Mouse (Mus musculus): ENCODE results near the gene Hlcs. TPM values are rescaled to one million over a fixed set of nuclear protein-coding genes. Genes with fewer than 3 reads are reported as not detected.

The Hlcs gene
- polyA plus RNA-seq, 1 experiment from 2014 or later: 11.9 TPM

- no peaks in the 10 kb centered on the region for H3K9me3 ChIP-seq
- no peak overlapping the region for H3K4me3 ChIP-seq (replicated peaks)
- H3K27me3 ChIP-seq: no peaks in the 10 kb centered on the region
- H3K27ac ChIP-seq: no peak overlapping the region
- no peaks in the 10 kb centered on the region for H3K4me1 ChIP-seq (replicated peaks)
- H3K9ac ChIP-seq (replicated peaks): no peak overlapping the region
- peaks cover 7% of the 10 kb centered on the region for H3K36me3 ChIP-seq
- ATAC-seq (ENCODE audit: insufficient number of reproducible peaks, insufficient read depth, low FRiP score, low TSS enrichment, low read depth): no peak
- no peak overlapping the region for H3K4me2 ChIP-seq
- WGBS: 83% methylated on average over 3 of the region's 3 CpGs
Observed at GRCm38 (mm10) chr16:94283972-94284371, 29.4 kb downstream of the Hlcs start.

- H3K4me2 ChIP-seq: no peak overlapping the region
- no peak overlapping the region for H3K9ac ChIP-seq (replicated peaks)
- H3K4me1 ChIP-seq (replicated peaks): peaks cover 4% of the 10 kb centered on the region; the same call in 1 of the 2 replicates
- H3K9me3 ChIP-seq: no peaks in the 10 kb centered on the region
- WGBS: 89% methylated on average over 6 of the region's 6 CpGs
- no peaks in the 10 kb centered on the region for H3K27me3 ChIP-seq
- no peak for ATAC-seq (ENCODE audit: insufficient number of reproducible peaks, insufficient read depth, low FRiP score, low TSS enrichment, low read depth)
- H3K27ac ChIP-seq: no peak overlapping the region
- peaks cover 3% of the 10 kb centered on the region; the same call in 1 of the 2 replicates for H3K36me3 ChIP-seq
- H3K4me3 ChIP-seq (replicated peaks): no peak overlapping the region
Observed at GRCm38 (mm10) chr16:94270826-94271225, 42.5 kb downstream of the Hlcs start.

GRCm38 (mm10) chr16:94269635-94270034 is 43.7 kb downstream of the Hlcs start:
- Histone ChIP-seq H3K9me3 (no peaks in the 10 kb centered on the region), H3K4me3 (replicated peaks) (no peak overlapping the region), H3K36me3 (peaks cover 2% of the 10 kb centered on the region; the same call in 1 of the 2 replicates), H3K9ac (replicated peaks) (no peak overlapping the region), H3K27ac (no peak overlapping the region), H3K4me1 (replicated peaks) (peaks cover 14% of the 10 kb centered on the region; the same call in 1 of the 2 replicates), H3K27me3 (no peaks in the 10 kb centered on the region), H3K4me2 (peak overlapping the region; percentile 46)
- WGBS: 3% methylated on average over 9 of the region's 9 CpGs
- peak; percentile 30 for ATAC-seq (ENCODE audit: insufficient number of reproducible peaks, insufficient read depth, low FRiP score, low TSS enrichment, low read depth)

GRCm38 (mm10) chr16:94268205-94268604 is 45.2 kb downstream of the Hlcs start:
- 83% methylated on average over 14 of the region's 14 CpGs for WGBS
- H3K27ac ChIP-seq: no peak overlapping the region
- no peak for ATAC-seq (ENCODE audit: insufficient number of reproducible peaks, insufficient read depth, low FRiP score, low TSS enrichment, low read depth)
- H3K9me3 ChIP-seq: no peaks in the 10 kb centered on the region
- H3K4me1 ChIP-seq (replicated peaks): peaks cover 21% of the 10 kb centered on the region; the same call in 1 of the 2 replicates
- H3K4me3 ChIP-seq (replicated peaks): no peak overlapping the region
- H3K4me2 ChIP-seq: no peak overlapping the region
- no peaks in the 10 kb centered on the region; the same call in 1 of the 2 replicates for H3K36me3 ChIP-seq
- H3K9ac ChIP-seq (replicated peaks): no peak overlapping the region
- H3K27me3 ChIP-seq: no peaks in the 10 kb centered on the region

- H3K4me3 ChIP-seq (replicated peaks): no peak overlapping the region
Observed at GRCm38 (mm10) chr16:94264611-94265010, 48.8 kb downstream of the Hlcs start.

GRCm38 (mm10) chr16:94262501-94262900 is 50.9 kb downstream of the Hlcs start:
- no peaks in the 10 kb centered on the region for H3K9me3 ChIP-seq
- no peak for ATAC-seq (ENCODE audit: insufficient number of reproducible peaks, insufficient read depth, low FRiP score, low TSS enrichment, low read depth)

More at GRCm38 (mm10) chr16:94264611-94265010, 48.8 kb downstream of the Hlcs start:
- H3K9me3 ChIP-seq: no peaks in the 10 kb centered on the region
- no peak overlapping the region for H3K4me2 ChIP-seq
- H3K9ac ChIP-seq (replicated peaks): no peak overlapping the region
- peaks cover 17% of the 10 kb centered on the region; the same call in 1 of the 2 replicates for H3K4me1 ChIP-seq (replicated peaks)
- no peaks in the 10 kb centered on the region; the same call in 1 of the 2 replicates for H3K36me3 ChIP-seq
- no peak overlapping the region for H3K27ac ChIP-seq
- H3K27me3 ChIP-seq: peaks cover 6% of the 10 kb centered on the region; the same call in 1 of the 2 replicates
- ATAC-seq (ENCODE audit: insufficient number of reproducible peaks, insufficient read depth, low FRiP score, low TSS enrichment, low read depth): no peak
- 54% methylated on average over 6 of the region's 6 CpGs for WGBS

GRCm38 (mm10) chr16:94260938-94261630 is 52.3 kb downstream of the Hlcs start:
- Histone ChIP-seq H3K27ac (no peak overlapping the region), H3K4me1 (replicated peaks) (peaks cover 17% of the 10 kb centered on the region; the same call in 1 of the 2 replicates), H3K36me3 (no peaks in the 10 kb centered on the region), H3K27me3 (peaks cover 20% of the 10 kb centered on the region), H3K4me2 (no peak overlapping the region), H3K9me3 (no peaks in the 10 kb centered on the region), H3K4me3 (replicated peaks) (no peak overlapping the region), H3K9ac (replicated peaks) (no peak overlapping the region)
- no peak for ATAC-seq (ENCODE audit: insufficient number of reproducible peaks, insufficient read depth, low FRiP score, low TSS enrichment, low read depth)
- WGBS: 87% methylated on average over 19 of the region's 19 CpGs

More at GRCm38 (mm10) chr16:94262501-94262900, 50.9 kb downstream of the Hlcs start:
- no peak overlapping the region for H3K27ac ChIP-seq
- no peak overlapping the region for H3K4me3 ChIP-seq (replicated peaks)
- no peak overlapping the region for H3K9ac ChIP-seq (replicated peaks)
- peaks cover 10% of the 10 kb centered on the region for H3K27me3 ChIP-seq
- H3K36me3 ChIP-seq: no peaks in the 10 kb centered on the region; the same call in 1 of the 2 replicates
- 87% methylated on average over 19 of the region's 19 CpGs for WGBS
- no peak overlapping the region for H3K4me2 ChIP-seq
- H3K4me1 ChIP-seq (replicated peaks): peaks cover 17% of the 10 kb centered on the region; the same call in 1 of the 2 replicates

- Histone ChIP-seq H3K27ac (no peak overlapping the region), H3K36me3 (no peaks in the 10 kb centered on the region), H3K4me1 (replicated peaks) (peaks cover 21% of the 10 kb centered on the region), H3K4me2 (no peak overlapping the region), H3K9me3 (no peaks in the 10 kb centered on the region), H3K9ac (replicated peaks) (no peak overlapping the region), H3K27me3 (peaks cover 34% of the 10 kb centered on the region), H3K4me3 (replicated peaks) (no peak overlapping the region)
- 56% methylated on average over 14 of the region's 14 CpGs for WGBS
- ATAC-seq (ENCODE audit: insufficient number of reproducible peaks, insufficient read depth, low FRiP score, low TSS enrichment, low read depth): no peak
Observed at GRCm38 (mm10) chr16:94258366-94259310, 54.7 kb downstream of the Hlcs start.

GRCm38 (mm10) chr16:94255592-94255991 is 57.8 kb downstream of the Hlcs start:
- 85% methylated on average over 4 of the region's 4 CpGs for WGBS
- Histone ChIP-seq H3K9ac (replicated peaks) (no peak overlapping the region), H3K27ac (no peak overlapping the region), H3K4me1 (replicated peaks) (peaks cover 46% of the 10 kb centered on the region), H3K27me3 (peaks cover 50% of the 10 kb centered on the region), H3K9me3 (no peaks in the 10 kb centered on the region), H3K4me2 (no peak overlapping the region), H3K36me3 (no peaks in the 10 kb centered on the region), H3K4me3 (replicated peaks) (no peak overlapping the region)
- ATAC-seq (ENCODE audit: insufficient number of reproducible peaks, insufficient read depth, low FRiP score, low TSS enrichment, low read depth): no peak

- Histone ChIP-seq H3K9me3 (no peaks in the 10 kb centered on the region), H3K4me2 (no peak overlapping the region), H3K9ac (replicated peaks) (no peak overlapping the region), H3K36me3 (no peaks in the 10 kb centered on the region), H3K27ac (no peak overlapping the region), H3K27me3 (peaks cover 54% of the 10 kb centered on the region), H3K4me1 (replicated peaks) (peaks cover 51% of the 10 kb centered on the region), H3K4me3 (replicated peaks) (no peak overlapping the region)
- ATAC-seq (ENCODE audit: insufficient number of reproducible peaks, insufficient read depth, low FRiP score, low TSS enrichment, low read depth): no peak
- WGBS: 76% methylated on average over 6 of the region's 6 CpGs
Observed at GRCm38 (mm10) chr16:94255035-94255434, 58.3 kb downstream of the Hlcs start.

- Histone ChIP-seq H3K27me3 (peaks cover 51% of the 10 kb centered on the region), H3K4me2 (peak overlapping the region; percentile 47), H3K9ac (replicated peaks) (0 out of 2 replicates have a peak overlapping the region, but pooled peaks have one; percentile 18), H3K36me3 (no peaks in the 10 kb centered on the region), H3K9me3 (no peaks in the 10 kb centered on the region), H3K27ac (peak overlapping the region; percentile 72), H3K4me1 (replicated peaks) (peaks cover 57% of the 10 kb centered on the region), H3K4me3 (replicated peaks) (no peak overlapping the region)
- ATAC-seq (ENCODE audit: insufficient number of reproducible peaks, insufficient read depth, low FRiP score, low TSS enrichment, low read depth): no peak
- 20% methylated on average over 12 of the region's 12 CpGs for WGBS
Observed at GRCm38 (mm10) chr16:94254415-94254891, 58.9 kb downstream of the Hlcs start.

Measured in limb, embryonic 12.5 days (tissue).